Mouse (Mus musculus) brain, embryonic 18.5 days (tissue): ENCODE data around the gene Fryl.

Source experiments
- DNase-seq: peaks from one replicate; pipeline ENCODE4 v3.0.0-alpha.2; 2012; ENCODE audit warnings: low read depth, low spot score

Fryl gene

DNA sequence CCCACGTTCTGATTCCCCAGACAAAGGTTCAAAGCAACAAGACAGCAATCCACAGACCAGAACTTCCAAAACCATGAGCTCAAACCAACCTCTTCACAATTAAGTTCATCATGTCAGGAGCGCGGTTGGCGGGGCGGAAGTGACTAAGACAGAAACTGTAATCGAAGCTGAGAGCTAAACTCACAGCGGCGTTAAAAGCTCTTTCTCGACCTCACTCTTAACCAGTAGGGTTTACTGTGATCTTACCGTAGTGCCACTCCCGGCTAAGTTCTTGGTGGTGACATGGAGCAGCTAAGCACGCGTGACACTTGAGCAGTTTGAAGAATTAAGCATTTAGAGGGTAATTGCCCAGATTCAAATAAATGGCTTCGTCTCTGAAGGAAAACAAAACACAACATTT lies 61.7 kb downstream of the Fryl start:
- no peak for DNase-seq

DNA sequence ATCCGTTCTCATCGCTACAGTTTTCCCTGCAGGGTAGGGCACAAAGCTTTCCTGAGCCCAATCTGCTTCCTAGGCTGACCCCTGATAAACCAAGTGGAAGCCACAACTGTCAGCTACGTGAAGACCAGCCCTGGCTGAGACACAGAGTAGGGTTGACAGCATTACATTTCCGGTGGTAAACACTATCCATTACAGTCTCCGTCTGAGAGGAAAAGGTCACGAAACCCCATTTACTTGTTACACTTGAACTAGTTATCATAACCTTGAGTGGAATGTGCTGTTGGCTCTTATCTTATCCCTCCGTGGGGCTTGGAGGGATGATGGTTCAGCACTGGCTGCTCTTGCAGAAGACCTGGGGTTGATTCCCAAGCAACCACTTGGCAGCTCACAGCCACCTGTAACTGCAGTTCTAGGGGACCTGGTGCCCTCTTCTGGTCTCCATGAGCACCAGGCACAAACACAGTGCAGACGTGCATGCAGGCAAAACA lies 62.3 kb downstream of the Fryl start:
- DNase-seq: no peak

DNA sequence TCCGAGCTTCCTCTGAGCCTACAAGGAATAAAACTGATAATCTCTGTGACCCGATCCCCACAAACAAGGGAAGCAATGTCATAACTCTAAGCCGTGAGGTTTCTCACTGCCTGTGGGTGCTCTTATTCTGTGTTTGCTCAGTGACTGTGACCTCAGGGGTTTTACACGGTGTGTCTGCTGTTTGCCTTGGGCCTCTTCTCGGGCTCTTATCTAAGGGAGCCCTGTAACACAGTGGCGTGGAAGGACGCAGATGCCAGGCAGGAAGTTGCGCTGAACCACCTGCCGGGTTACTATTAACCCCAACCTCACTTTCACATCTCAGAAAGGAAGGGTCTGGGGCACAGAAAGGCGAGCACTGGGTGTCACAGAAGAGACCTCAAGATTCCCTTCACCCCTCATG lies 62.8 kb downstream of the Fryl start:
- no peak for DNase-seq

DNA sequence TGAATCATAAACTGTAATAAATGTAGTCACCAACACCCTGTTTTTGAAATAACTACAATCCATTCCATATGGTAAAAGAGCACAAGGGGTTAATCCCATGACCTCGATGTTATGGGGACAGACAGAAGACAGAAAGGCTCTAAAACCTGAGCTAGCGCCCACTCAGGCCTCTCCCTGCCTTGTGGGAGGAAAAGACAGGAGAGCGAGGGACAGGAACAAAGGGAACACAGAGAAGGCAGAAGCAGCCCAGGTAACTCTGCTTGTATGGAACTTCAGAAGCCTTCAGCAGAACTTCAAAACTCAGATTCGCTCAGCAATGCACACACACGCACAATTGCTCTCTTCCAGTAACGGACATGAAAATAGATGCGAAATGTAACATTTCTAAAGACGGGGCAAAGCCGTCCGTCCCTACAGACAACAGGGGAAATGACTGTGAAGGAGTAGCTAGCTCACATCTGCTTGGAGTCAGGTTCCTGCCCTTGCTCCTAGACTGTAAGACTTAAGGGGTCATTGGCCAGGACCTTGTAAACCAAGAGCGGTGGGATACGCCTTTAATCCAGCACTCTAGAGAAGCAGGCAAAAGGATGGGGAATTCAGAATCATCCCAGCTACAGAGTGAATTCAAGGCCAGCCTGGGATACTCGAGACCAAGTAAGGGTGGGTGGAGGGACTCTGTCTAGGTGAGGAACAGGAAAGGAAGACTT lies 63.4 kb downstream of the Fryl start:
- DNase-seq: no peak

DNA sequence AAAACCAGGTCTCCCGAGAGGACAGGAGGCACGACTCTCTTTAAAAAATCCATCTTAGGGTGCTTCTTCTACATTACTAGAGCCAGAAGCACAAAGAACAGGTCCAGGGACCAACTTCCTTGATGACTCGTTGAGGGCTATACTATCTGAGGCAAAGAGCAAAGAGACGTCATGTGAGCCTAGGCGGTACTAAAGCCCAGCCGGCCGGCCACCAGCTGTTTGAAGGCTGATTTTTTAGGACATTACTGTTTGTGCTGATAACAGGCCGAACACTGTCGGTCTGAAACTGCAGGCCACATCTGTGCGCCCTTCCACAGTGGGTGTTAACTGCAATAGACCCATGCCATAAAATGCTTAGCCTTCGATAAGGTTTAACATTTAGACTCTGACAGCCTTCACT lies 64.7 kb downstream of the Fryl start:
- no peak for DNase-seq

DNA sequence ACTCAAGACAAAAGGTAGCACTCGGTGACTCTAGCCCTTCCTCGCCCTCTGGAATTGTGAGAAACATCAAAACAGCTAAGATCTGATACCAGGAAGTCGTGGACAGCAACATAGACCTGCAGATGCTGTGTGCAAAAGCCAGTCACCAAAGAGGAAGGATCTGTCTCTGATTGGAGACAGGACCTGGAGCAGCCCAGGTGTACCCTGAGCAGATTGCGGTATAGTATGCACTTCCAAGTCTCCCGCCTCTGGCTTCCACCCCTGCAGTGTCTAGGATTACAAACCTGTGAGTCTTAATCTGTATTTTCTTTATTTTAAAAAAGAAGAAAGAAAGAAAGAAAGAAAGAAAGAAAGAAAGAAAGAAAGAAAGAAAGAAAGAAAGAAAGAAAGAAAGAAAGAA lies 66.3 kb downstream of the Fryl start:
- DNase-seq: no peak

DNA sequence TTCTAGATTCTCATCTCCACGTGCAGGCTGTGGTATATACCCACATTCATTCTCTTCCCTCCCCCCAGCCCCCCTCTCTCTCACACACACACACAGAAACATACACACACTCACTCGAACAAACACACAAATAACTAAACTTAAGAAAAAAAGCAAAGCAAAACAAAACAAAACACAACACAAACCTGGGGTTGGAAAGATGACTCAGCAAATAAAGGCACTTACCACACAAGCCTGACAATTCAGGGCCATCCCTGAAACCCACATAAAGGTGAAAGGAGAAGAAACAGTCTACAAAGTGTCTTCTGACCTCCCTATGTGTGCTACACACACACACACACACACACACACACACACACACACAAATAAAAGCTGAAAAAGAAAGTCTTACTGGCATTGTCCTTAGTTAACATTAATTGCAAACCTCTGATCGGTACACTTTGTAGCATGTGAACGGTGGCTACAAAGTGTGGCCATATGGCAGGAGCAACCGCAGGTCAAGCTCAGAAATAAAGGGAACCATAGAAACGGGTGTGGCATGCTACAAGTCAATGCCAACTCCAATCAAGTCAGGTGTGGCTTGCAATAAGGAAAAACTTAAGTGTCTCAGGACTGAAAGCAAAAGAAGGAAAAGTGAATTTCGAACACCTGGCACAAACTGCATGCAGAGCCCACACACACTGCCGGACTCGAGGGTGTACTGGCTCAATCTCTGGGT lies 66.8 kb downstream of the Fryl start:
- no peak for DNase-seq

DNA sequence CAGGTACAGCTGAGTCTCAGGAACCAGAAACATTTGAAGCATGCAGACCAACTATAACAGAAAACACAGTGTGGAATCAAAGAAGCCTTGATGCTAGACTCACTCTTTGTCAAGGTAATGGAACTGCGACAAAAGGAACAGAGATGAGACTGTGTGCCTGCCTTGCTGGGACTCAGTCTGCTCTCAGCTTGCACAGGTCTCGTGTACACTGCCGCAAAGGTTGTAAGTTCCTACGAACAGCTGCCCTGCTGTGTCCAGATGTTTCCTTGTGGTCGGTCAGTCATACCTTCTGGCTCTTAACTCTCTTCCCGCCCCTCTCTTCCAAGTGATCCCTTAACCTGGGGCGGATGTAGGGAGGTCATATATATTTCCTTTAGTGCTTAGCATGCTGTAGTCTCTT lies 67.8 kb downstream of the Fryl start:
- no peak for DNase-seq

DNA sequence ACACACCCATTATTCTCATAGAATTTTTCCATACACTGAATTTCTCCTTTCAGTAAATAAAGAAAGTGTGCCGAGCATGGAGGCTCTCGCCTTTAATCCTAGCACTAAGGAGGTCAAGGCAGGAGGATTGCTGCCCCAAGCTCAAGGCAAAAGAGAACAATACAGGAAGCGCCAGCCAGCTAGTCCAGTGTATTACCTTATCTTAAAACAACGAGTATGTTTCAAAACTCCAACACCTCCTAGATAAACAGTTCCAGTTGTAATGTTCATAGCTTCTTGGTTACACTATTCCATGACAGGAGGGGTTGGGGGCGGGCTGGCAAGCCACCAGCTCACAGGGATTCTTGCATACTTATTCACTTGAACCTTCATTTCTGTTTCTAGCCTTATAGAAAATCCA lies 68.3 kb downstream of the Fryl start:
- DNase-seq: no peak

DNA sequence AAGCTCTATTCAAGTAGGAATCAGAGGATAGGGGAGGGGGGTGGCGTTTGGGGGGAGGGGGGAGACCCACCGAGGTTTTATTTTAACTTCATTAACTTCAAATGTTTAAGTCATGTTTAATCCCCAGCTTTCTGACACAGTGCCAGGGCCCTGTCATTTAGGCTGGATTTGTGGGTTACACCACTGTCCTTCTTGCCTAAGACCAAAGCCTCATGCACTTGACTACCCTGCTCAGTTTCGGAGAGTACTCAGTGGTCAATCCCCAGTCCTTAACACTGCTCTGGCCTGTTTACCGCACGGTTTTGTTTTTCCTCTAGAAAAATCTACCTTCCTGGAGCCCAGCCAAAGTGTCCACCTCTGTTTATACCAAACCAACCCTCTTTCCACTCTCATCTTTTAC lies 69.5 kb downstream of the Fryl start:
- DNase-seq: no peak

DNA sequence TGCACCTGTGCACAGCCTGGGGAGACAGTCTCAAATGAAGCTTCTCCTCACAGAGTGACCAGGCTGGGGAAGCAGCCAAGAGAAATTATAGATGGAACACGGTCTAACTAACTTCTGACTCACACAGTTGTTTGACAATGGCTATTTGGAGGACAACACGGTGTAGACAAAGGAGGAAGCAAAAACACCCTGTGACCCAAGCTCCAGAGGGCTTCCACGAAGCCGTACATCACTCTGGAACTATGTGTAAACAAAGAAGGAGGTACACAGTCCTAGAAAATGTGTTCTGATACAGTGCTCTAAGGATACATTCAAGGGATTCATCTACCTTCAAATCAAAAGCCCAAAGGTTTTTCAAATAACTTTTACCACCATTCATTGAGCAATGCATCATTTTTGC lies 71.0 kb downstream of the Fryl start:
- DNase-seq: no peak

DNA sequence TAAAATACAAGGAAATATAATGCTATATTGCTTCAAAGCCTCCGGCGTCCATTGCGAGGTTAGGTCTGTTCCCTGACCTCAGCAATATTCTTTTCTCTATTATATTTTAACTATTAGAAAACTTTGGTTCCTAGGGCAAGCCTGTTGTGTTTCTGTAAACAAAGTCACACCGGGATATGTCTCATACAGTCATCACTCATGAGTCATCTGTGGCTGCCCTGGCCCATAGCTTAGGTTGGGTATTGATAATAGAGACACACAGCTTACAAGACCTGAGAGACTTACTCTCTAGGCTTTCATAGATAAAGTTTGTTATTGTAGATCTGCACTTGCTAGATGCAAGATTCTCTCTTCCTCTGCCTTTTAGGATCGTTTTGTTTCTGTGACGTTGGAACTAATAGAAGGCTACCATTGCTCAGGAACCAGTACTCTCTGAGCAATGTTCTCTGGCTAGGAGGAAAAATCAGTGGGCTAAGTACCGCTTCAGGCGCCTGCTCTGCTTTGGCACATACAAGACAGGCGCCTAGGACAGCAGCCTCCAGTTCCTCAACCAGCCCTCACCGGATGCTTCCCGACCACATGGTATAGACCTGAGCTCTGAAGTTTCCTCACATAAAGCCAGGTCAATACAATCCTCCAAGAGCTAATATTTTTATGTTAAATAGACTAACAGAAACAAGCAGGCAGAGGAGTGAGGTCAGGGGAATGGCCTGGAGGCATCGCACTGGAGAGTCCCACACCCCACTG lies 73.5 kb downstream of the Fryl start:
- no peak for DNase-seq

DNA sequence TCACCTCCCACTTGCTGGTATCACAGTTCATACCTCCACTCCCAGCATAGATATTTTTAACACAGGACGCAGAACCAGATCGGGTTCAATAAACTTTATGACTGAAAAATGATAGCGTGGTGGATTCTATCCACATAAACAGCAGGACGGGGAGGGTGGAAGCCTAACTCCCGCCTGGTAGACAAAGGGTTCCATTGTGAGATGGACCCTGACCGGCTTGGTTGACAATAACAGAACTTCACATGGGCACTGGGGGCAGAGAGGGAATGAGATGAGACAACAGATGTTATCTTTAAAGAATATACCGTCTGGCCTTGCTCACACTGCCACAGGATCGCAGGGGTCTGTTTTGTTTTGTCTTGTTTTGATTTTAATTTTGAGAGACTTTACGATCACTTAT lies 74.2 kb downstream of the Fryl start:
- no peak for DNase-seq

DNA sequence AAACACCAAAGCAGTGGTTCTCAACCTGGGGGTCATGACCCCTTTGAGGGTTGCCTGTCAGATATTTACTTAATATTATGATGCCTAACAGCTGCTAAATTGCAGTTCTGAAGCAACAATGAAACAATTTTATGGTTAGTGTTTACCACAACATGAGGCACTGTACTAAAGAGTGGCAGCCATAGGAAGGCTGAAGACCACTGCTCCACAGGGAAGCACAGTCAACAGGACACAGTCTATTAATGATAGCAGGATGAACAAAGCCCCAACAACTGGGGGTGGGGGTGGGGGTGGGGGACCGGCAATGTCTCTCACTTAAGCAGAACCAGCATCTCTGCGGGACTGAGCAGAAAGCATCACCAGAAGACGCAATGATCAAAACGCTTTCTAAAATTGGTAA lies 80.1 kb downstream of the Fryl start:
- DNase-seq: no peak

DNA sequence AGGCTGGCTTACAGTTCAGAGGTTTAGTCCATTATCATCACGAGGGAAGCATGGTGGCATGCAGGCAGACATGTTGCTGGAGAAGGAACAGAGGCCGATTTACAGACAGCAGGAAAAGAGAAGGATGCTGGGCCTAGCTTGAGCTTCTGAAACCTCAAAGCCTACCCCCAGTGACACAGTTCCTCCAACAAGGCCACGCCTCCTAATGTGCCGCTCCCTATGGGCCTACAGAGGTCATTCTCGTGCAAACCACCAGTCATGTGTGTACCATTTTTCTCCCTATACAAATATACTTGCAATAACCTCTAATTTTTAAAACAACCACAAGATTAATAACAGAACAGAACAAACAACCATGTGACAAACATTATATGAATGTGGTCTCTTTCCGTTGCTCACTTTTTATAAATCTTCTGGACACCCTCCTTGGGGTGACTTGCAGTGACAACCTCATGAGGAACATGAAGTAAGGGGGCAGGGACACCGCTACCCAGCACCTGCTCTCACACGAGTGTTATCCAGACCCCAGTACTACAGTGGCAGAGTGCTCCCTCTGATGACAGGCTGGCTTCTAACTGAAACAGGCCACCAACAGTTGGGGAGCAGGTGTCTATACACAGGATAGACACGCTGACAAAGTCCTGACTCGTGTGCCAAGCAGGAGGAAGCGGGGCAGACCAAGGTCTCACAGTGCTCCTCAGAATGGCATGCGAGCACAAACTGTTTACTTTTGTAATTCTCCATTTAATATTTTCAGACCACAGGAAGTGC lies 80.9 kb downstream of the Fryl start:
- no peak for DNase-seq

DNA sequence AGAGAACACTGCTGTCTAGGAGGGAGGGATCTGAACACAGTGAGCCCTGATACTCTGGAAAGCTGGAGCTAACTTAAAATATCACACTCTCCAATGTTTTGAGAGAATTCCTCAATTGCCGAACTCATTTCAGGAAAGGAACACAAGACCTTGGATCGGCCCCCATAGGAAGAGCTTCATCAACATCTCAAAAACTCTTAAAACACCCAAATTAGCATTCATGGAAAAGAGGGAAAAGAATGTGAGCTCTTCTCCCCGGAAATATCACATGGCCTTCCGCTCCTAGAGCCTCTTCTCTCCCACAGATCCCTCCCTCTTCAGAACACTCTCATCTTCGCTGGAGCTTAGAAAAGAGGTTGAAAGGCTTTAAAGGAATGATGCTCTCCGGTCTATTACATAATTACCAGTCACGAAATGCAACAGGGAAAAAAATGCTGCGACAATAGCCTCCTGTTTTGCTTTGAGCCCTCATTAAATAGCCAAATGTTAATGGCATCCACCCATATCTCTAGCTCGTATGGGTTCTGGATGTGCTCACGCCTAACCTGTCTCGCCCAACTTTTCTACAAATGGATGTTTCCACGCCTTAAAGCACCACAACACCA lies 84.4 kb downstream of the Fryl start:
- no peak for DNase-seq

DNA sequence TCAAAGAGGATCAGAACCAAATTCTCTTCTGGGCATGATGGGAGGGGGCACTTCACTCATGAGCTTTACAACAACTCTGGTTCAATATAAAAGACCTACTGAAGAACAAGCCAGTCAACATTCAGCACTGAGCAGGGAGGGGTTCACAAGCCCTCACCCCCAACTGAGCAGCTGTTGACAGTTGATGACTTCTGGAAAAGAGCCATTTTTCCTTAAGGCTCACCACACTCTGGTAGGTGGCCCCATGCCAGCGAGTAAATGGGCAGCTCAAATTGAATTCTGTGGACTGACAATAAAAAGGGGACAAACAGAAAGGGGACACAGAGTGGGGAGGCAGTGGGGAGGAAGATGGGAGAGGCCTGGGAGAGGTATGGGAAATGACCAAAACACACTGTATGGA lies 85.2 kb downstream of the Fryl start:
- no peak for DNase-seq

DNA sequence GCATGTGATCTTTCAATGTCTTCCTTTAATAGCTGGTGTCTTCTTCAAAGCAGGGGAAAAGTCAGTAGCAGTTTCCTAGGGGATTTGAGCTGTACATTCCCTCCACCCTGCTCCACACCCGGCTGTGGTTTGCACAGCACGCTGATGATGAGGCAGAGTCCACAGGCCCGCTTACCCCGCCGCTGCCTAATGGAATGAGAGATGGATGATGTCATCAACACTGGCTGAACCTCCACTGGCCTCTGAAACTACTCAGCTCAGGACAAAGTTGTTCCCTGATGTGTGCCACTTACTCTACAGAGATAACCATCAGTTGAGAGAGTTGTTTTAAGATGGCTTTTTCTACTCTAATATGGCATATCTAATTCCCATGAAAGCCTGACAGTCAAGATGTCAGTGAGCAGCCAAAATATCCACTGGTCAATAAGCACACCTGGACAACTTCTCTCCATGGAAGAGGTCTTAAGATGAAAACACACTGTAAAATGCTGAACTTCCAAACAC lies 87.6 kb downstream of the Fryl start:
- no peak for DNase-seq

DNA sequence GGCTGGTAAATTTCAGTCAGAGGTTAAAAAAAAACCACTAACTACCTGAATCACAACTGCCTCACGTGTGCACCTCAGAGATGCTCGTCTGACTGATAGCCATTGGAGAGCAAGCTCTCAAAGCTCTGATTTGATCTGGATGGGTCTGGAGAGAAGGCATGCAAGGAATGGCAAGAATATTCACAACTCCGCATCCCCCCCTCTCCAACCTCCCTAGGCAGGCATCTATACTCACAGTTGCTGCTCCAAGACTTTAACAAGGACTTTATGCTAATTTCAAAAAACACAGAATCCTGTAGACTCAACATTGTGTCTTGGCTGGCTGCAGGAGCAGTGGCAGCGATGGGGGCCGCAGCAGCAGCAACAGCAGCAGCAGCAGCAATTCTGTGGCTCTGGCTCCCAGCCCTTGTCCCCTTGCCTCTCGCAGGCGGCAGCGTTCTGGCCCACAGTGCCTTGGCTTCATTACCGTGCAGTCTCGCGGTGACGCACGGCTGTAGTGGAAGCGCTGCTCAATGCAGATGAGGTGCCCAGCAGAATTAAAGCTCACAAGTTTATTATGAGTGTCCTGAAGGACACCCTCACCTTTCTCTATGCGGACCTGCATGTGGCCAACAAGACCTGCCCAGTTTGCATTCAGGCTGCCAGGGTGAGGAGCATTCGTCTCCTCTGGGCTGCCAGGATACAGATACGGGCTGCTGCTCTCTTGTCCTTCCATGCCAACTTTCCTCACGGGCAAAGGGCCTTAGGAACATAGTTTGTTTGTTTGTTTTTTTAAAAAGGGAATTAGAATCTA lies 88.2 kb downstream of the Fryl start:
- peak; percentile 18 for DNase-seq

DNA sequence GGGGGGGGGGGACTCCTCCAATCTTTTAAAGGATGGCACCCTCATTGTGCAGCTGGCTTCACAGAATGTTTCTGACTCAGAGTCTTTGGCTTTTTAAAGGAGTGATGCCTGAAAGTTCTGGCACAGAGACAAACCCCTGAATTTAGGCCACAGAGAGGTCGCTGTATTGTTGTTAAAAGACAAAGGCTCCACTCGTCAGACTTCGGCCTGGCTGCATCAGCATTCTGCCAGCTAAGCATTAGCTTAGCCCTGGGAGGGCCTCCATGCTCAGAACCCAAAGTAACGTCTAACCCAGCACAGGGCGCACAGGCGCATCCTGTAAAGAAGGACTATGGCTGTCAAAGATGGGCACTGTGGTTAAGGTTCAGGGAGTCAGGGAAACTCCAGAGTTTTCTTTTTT lies 92.4 kb downstream of the Fryl start:
- DNase-seq: no peak

DNA sequence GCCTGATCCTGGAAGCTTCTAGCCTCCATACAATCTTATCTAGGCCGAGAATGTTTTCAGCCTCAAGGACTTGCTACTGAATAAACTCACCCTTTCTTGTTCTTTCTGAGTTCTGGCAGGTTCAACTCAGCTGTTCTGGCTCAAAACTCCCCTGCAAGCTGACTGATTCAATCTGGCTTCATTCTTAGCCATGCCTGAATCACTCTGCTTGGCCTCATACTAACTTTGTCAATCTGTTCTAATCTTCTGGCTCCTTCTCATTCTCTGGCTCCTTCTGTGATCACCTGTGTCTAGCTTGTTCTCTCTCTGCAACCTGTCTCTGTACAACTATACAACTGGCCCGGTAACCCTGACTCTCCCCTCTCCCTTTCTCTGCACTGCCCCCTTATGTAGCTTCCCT lies 93.9 kb downstream of the Fryl start:
- DNase-seq: no peak
